ENCODE assay signal across 8 mouse cellular contexts in genomic region chr1:45766123-45766522, GRCm38 (mm10). TPM values are rescaled to one million over a fixed set of nuclear protein-coding genes. Genes with fewer than 3 reads are reported as not detected.
DNase-seq lines count a peak whose midpoint lies in the region; ATAC-seq and TF ChIP-seq lines count a peak whose summit lies in the region.

No protein-coding gene starts in this region.

- no peaks in the 10 kb centered on the region for H3K27me3 ChIP-seq in E14TG2a.4 (ENCODE audit: insufficient read depth, low read length)
- no peaks in the 10 kb centered on the region for H3K27me3 ChIP-seq in liver, postnatal 0 days (ENCODE audit: insufficient read depth, low read length)

- no peak for TF ChIP-seq EP300 in liver, postnatal 0 days (IDR thresholded peaks at IDR 0.05; ENCODE audit: low read depth)

- peaks cover 3% of the 10 kb centered on the region; the same call in 1 of the 2 replicates for H3K9me3 ChIP-seq in E14TG2a.4 (ENCODE audit: low read length)
- no peaks in the 10 kb centered on the region for H3K9me3 ChIP-seq in liver, postnatal 0 days (ENCODE audit: low read length)

- peak; percentile 61 for DNase-seq in A20 (ENCODE audit: low read depth, low spot score)
- peak; percentile 64 for DNase-seq in c-Kit-positive CD71-positive TER-119-positive erythroid progenitor cells, embryonic 14.5 days (ENCODE audit: low spot score)
- DNase-seq in forelimb bud, embryonic 11.5 days (ENCODE audit: low read depth, low spot score), result peak; percentile 81
- peak; percentile 8 to 36 for DNase-seq in kidney, adult 8-10 months
- peak; percentile 72 for DNase-seq in liver, postnatal 0 days
- DNase-seq in retina, embryonic 14.5 days (ENCODE audit: low spot score), result peak; percentile 86

- WGBS in liver, postnatal 0 days (ENCODE audit: insufficient replicate concordance), result 21% methylated on average over 8 of the region's 8 CpGs

- no peaks in the 10 kb centered on the region for H3K4me1 ChIP-seq in E14TG2a.4 (replicated peaks; ENCODE audit: low read depth, low read length)
- H3K4me1 ChIP-seq in liver, postnatal 0 days (ENCODE audit: insufficient read depth), result no peaks in the 10 kb centered on the region

- no peak overlapping the region for H3K27ac ChIP-seq in liver, postnatal 0 days (ENCODE audit: low read depth)

- H3K4me3 ChIP-seq in E14TG2a.4 (replicated peaks; ENCODE audit: low read length), result no peak overlapping the region
- H3K4me3 ChIP-seq in liver, postnatal 0 days (ENCODE audit: low read depth, low read length), result no peak overlapping the region

- H3K9ac ChIP-seq in liver, postnatal 0 days (replicated peaks), result no peak overlapping the region

- TF ChIP-seq CTCF in E14TG2a.4 (conservative IDR thresholded peaks at IDR 0.05; ENCODE audit: low read length), result peak; percentile 57
- TF ChIP-seq CTCF in liver, postnatal 0 days (IDR thresholded peaks at IDR 0.05; ENCODE audit: low read depth), result peak; percentile 74

- no peaks in the 10 kb centered on the region for H3K36me3 ChIP-seq in E14TG2a.4 (ENCODE audit: insufficient read depth, low read length)
- H3K36me3 ChIP-seq in liver, postnatal 0 days (replicated peaks; ENCODE audit: insufficient read depth, low read length), result no peaks in the 10 kb centered on the region

- H3K4me2 ChIP-seq in liver, postnatal 0 days (ENCODE audit: low read depth, low read length), result no peak overlapping the region

- ATAC-seq in liver, postnatal 0 days, result no peak
- ATAC-seq in activated CD4-positive, CD25-positive, alpha-beta regulatory T cell, adult 4 months, result no peak

RNA-seq across cellular contexts. Expression of gene Wdr75, which starts 28.8 kb away (rescaled TPM):
- polyA plus RNA-seq in liver, postnatal 0 days (2015; fragmentation: Nextera tagmentation; extraction: Ambion mirVana), result 18.5 and 22.3 TPM in 2 replicates
- polyA plus RNA-seq in activated CD4-positive, CD25-positive, alpha-beta regulatory T cell, adult 4 months (2017; shearing (Covaris generic)), result 10 to 100 TPM; 38.9 to 47.1 TPM

Comparison
In these comparisons a context has a peak if more than half of its experiments do, and no peak if none do; other contexts are left out.
1. DNase-seq: peak in every context shown above with its lines; median percentile 86 in retina, embryonic 14.5 days; 81 in forelimb bud, embryonic 11.5 days; 72 in liver, postnatal 0 days; 64 in c-Kit-positive CD71-positive TER-119-positive erythroid progenitor cells, embryonic 14.5 days; 61 in A20; 22 in kidney, adult 8-10 months.